Mouse (Mus musculus) olfactory bulb, adult 2 months (tissue): ENCODE data around the gene Fabp1.

ENCODE experiments used
- CTCF ChIP-seq: fragments of 200-500 bp; IDR thresholded peaks from 2 replicates; pipeline ENCODE4 v1.5.1; 2012; ENCODE audit warnings: low read depth, mild to moderate bottlenecking, low read length, moderate library complexity; ENCODE audit not compliant: insufficient read depth
- POLR2A ChIP-seq: fragments of 200-500 bp; IDR thresholded peaks from 2 replicates; pipeline ENCODE4 v1.6.1; 2012; ENCODE audit warnings: mild to moderate bottlenecking, low read depth, low read length, moderate library complexity; ENCODE audit not compliant: insufficient read depth

DNA sequence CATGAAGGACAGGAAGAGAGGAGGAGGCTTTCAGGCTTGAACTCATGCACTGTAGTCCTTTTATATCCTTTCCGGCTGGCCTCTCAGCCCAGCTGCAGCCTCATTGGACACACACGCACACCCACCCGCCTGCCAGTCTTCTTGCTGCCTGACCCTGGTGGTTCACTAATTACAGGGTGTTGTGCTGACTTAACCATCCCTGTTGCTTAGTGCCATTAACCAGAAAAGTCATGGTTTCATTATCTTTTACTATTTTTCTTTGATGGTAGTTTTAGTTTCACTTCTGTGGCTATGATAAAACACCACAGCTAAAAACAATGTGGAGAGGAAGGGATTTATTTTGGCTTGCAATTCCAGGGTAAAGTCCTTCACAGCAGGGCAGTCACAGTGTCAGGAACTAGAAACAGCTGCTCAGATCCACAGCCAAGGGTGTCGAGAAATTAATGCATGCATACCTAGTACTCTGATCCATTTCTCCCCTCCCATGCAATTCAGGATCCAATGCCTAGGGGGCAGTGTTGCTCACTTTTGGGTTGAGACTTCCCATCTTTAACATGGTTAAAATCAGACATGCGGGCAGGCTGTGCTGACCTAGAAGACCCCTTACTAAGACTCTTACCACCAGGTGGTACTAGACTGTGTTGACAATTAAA is 42.8 kb upstream of the Fabp1 start:
- TF ChIP-seq POLR2A: no peak
- no peak for TF ChIP-seq CTCF
